Mouse (Mus musculus): ENCODE measurements around the gene Gpat2. TPM values are rescaled to one million over a fixed set of nuclear protein-coding genes. Genes with fewer than 3 reads are reported as not detected.

The Gpat2 gene
- polyA plus RNA-seq, 1 experiment from 2014 or later, result 0.31 TPM

- H3K27ac ChIP-seq (replicated peaks), result no peak overlapping the region
- peaks cover 36% of the 10 kb centered on the region for H3K4me1 ChIP-seq (replicated peaks)
- no peaks in the 10 kb centered on the region for H3K9me3 ChIP-seq
- H3K4me3 ChIP-seq, result peak overlapping the region; percentile 42
- H3K36me3 ChIP-seq, result no peaks in the 10 kb centered on the region
- peak overlapping the region; percentile 49 for H3K9ac ChIP-seq
- ATAC-seq (ENCODE audit: low read depth), result no peak
- H3K27me3 ChIP-seq, result peaks cover 81% of the 10 kb centered on the region
- WGBS, result under 1% methylated on average over 51 of the region's 59 CpGs
- peak overlapping the region; percentile 62 for H3K4me2 ChIP-seq
These were observed 57.0 kb downstream of the Gpat2 start for GRCm38 (mm10) chr2:127481841-127482532.

- Histone ChIP-seq H3K36me3 (no peaks in the 10 kb centered on the region), H3K9ac (peak overlapping the region; percentile 49), H3K4me3 (peak overlapping the region; percentile 42), H3K4me1 (replicated peaks) (peaks cover 36% of the 10 kb centered on the region), H3K9me3 (no peaks in the 10 kb centered on the region), H3K4me2 (peak overlapping the region; percentile 62), H3K27ac (replicated peaks) (no peak overlapping the region), H3K27me3 (peaks cover 81% of the 10 kb centered on the region)
- under 1% methylated on average over 21 of the region's 21 CpGs for WGBS
- peak; percentile 60 for ATAC-seq (ENCODE audit: low read depth)
These were observed 57.5 kb downstream of the Gpat2 start for GRCm38 (mm10) chr2:127482533-127482911.

GRCm38 (mm10) chr2:127483001-127483400 is 58.0 kb downstream of the Gpat2 start:
- peak overlapping the region; percentile 42 for H3K4me3 ChIP-seq
- H3K9ac ChIP-seq, result no peak overlapping the region
- no peak overlapping the region for H3K27ac ChIP-seq (replicated peaks)
- H3K4me2 ChIP-seq, result peak overlapping the region; percentile 62
- ATAC-seq (ENCODE audit: low read depth), result no peak
- no peaks in the 10 kb centered on the region for H3K9me3 ChIP-seq
- peaks cover 36% of the 10 kb centered on the region for H3K4me1 ChIP-seq (replicated peaks)
- WGBS, result under 1% methylated on average over 19 of the region's 21 CpGs
- H3K27me3 ChIP-seq, result peaks cover 81% of the 10 kb centered on the region
- H3K36me3 ChIP-seq, result no peaks in the 10 kb centered on the region

- H3K9ac ChIP-seq, result peak overlapping the region; percentile 32; the same call in 1 of the 2 replicates
- H3K4me3 ChIP-seq, result peak overlapping the region; percentile 16
These were observed 59.6 kb downstream of the Gpat2 start for GRCm38 (mm10) chr2:127484476-127485170.

More at GRCm38 (mm10) chr2:127484476-127485170, 59.6 kb downstream of the Gpat2 start:
- Histone ChIP-seq H3K4me1 (replicated peaks) (peaks cover 36% of the 10 kb centered on the region), H3K4me2 (peak overlapping the region; percentile 48), H3K27me3 (peaks cover 68% of the 10 kb centered on the region), H3K9me3 (no peaks in the 10 kb centered on the region), H3K36me3 (no peaks in the 10 kb centered on the region), H3K27ac (replicated peaks) (no peak overlapping the region)
- peak; percentile 73 for ATAC-seq (ENCODE audit: low read depth)
- WGBS, result 6% methylated on average over 19 of the region's 19 CpGs

Other genes starting within 250 kb of the Gpat2 start
- 1.4 and 1.8 TPM in 2 replicates for gene 1810024B03Rik, start 216.9 kb upstream of the Gpat2 start, polyA plus RNA-seq (2015; fragmentation: Nextera tagmentation; extraction: Ambion mirVana)
- gene Snrnp200, start 216.8 kb upstream of the Gpat2 start, polyA plus RNA-seq (2015; fragmentation: Nextera tagmentation; extraction: Ambion mirVana), result 47.8 and 52.6 TPM in 2 replicates
- 59.2 and 65.8 TPM in 2 replicates for gene Ciao1, start 177.4 kb upstream of the Gpat2 start, polyA plus RNA-seq (2015; fragmentation: Nextera tagmentation; extraction: Ambion mirVana)
- gene Tmem127, start 177.3 kb upstream of the Gpat2 start, polyA plus RNA-seq (2015; fragmentation: Nextera tagmentation; extraction: Ambion mirVana), result 43.7 and 45.4 TPM in 2 replicates
- 71.7 and 78.6 TPM in 2 replicates for gene Stard7, start 155.0 kb upstream of the Gpat2 start, polyA plus RNA-seq (2015; fragmentation: Nextera tagmentation; extraction: Ambion mirVana)
- 7.5 and 9.1 TPM in 2 replicates for gene Dusp2, start 89.0 kb upstream of the Gpat2 start, polyA plus RNA-seq (2015; fragmentation: Nextera tagmentation; extraction: Ambion mirVana)
- not detected in 2 replicates for gene Astl, start 86.6 kb upstream of the Gpat2 start, polyA plus RNA-seq (2015; fragmentation: Nextera tagmentation; extraction: Ambion mirVana)
- gene Adra2b, start 62.0 kb upstream of the Gpat2 start, polyA plus RNA-seq (2015; fragmentation: Nextera tagmentation; extraction: Ambion mirVana), result 0.32 and 0.45 TPM in 2 replicates
- gene Fahd2a, start 19.4 kb downstream of the Gpat2 start, polyA plus RNA-seq (2015; fragmentation: Nextera tagmentation; extraction: Ambion mirVana), result 24.7 and 32.5 TPM in 2 replicates
- 3.1 and 3.9 TPM in 2 replicates for gene Kcnip3, start 96.9 kb downstream of the Gpat2 start, polyA plus RNA-seq (2015; fragmentation: Nextera tagmentation; extraction: Ambion mirVana)
- gene Prom2, start 116.3 kb downstream of the Gpat2 start, polyA plus RNA-seq (2015; fragmentation: Nextera tagmentation; extraction: Ambion mirVana), result not detected in 2 replicates
- 8.3 and 9.5 TPM in 2 replicates for gene Zfp661, start 161.9 kb downstream of the Gpat2 start, polyA plus RNA-seq (2015; fragmentation: Nextera tagmentation; extraction: Ambion mirVana)
- 126 and 131 TPM in 2 replicates for gene Mrps5, start 162.0 kb downstream of the Gpat2 start, polyA plus RNA-seq (2015; fragmentation: Nextera tagmentation; extraction: Ambion mirVana)
- gene Mal, start 231.5 kb downstream of the Gpat2 start, polyA plus RNA-seq (2015; fragmentation: Nextera tagmentation; extraction: Ambion mirVana), result 3.9 and 4.3 TPM in 2 replicates

All from neural tube, embryonic 13.5 days (tissue).